Mouse (Mus musculus) heart, adult 2 months (tissue): Measurements from ENCODE around the gene Jag1. TPM values are rescaled to one million over a fixed set of nuclear protein-coding genes. Genes with fewer than 3 reads are reported as not detected.

ENCODE experiments used
- DNase-seq, 2 experiments: peaks; one replicate each; pipeline ENCODE4 v3.0.0; 2021
- H3K27ac ChIP-seq: fragments of 200-600 bp; 2 replicates; pipeline ENCODE4 v1.8.1; 2022
- H3K27me3 ChIP-seq: fragments of 200-500 bp; 2 replicates; pipeline ENCODE4 v1.6.1; 2012; ENCODE audit warnings: mild to moderate bottlenecking, low read length, inconsistent platforms, mixed read lengths; ENCODE audit not compliant: control insufficient read depth, insufficient read depth
- H3K36me3 ChIP-seq: fragments of 200-500 bp; 2 replicates; pipeline ENCODE4 v1.6.1; 2012; ENCODE audit warnings: low read length, inconsistent platforms; ENCODE audit not compliant: control insufficient read depth, insufficient read depth
- H3K4me1 ChIP-seq: fragments of 200-500 bp; 2 replicates; pipeline ENCODE4 v1.6.1; 2011; ENCODE audit warnings: low read length; ENCODE audit not compliant: control insufficient read depth, insufficient read depth
- H3K4me3 ChIP-seq: fragments of 200-600 bp; 2 replicates; pipeline ENCODE4 v1.8.1; 2022
- H3K79me2 ChIP-seq: fragments of 200-500 bp; replicated peaks from 2 replicates; pipeline ENCODE4 v1.6.1; 2012; ENCODE audit warnings: mild to moderate bottlenecking, inconsistent platforms, low read length, moderate library complexity, mixed read lengths; ENCODE audit not compliant: control insufficient read depth, insufficient read depth
- H3K9ac ChIP-seq: fragments of 200-500 bp; 2 replicates; pipeline ENCODE4 v1.6.1; 2012; ENCODE audit warnings: low read depth, mild to moderate bottlenecking, control low read depth, inconsistent platforms, low read length, mixed read lengths
- CTCF ChIP-seq: fragments of 200-600 bp; IDR thresholded peaks from 2 replicates; pipeline ENCODE4 v1.8.1; 2022; ENCODE audit warnings: antibody characterized with exemption, mild to moderate bottlenecking, moderate library complexity
- EP300 ChIP-seq: fragments of 200-500 bp; IDR thresholded peaks from 2 replicates; pipeline ENCODE4 v1.6.1; 2011; ENCODE audit warnings: low read depth, low read length, control low read depth; ENCODE audit not compliant: insufficient read depth
- POLR2A ChIP-seq: fragments of 200-500 bp; IDR thresholded peaks from 2 replicates; pipeline ENCODE4 v1.6.1; 2011; ENCODE audit warnings: mild to moderate bottlenecking, low read depth, low read length, control low read depth; ENCODE audit not compliant: insufficient read depth
- WGBS: fragments of 180-500 bp; shearing (Covaris S2); methylation state at CpG from one replicate; pipeline ENCODE4 v1.1.7; 2018; 5-methylcytosine and 5-hydroxymethylcytosine counted together
- intact Hi-C: fragments of 180-260 bp; cut with DNase I; formaldehyde crosslinking; loops from one replicate; pipeline ENCODE4 v1.15.1; 2025
- polyA plus RNA-seq: library from polyadenylated mRNA; depleted of rRNA; stranded (reverse); fragments of >200 nt; gene quantifications from 2 replicates; pipeline ENCODE4 v1.2.3, GENCODE M21; 2012; rRNA removed
- total RNA-seq, 2 experiments: library from RNA; stranded (reverse); gene quantifications; 2 replicates each; pipeline ENCODE4 v1.2.3; 2021

Jag1 gene
- total and polyA plus RNA-seq, 3 experiments: 4.2 to 10.4 (median 8.3) TPM

- WGBS: 54% methylated on average over 10 of the region's 10 CpGs
- Histone ChIP-seq H3K4me3 (no peak overlapping the region), H3K79me2 (no peaks in the 10 kb centered on the region), H3K9ac (no peak overlapping the region), H3K36me3 (peaks cover 6% of the 10 kb centered on the region), H3K27me3 (no peaks in the 10 kb centered on the region), H3K4me1 (peaks cover 2% of the 10 kb centered on the region), H3K27ac (peak overlapping the region; percentile 45; the same call in 1 of the 2 replicates)
- intact Hi-C loops: no loop called here
- DNase-seq: peak; percentile 44 to 68
- TF ChIP-seq CTCF (no peak), EP300 (no peak), POLR2A (0 out of 2 replicates have a peak, but pooled peaks have one; percentile 24)
These were observed 48.8 kb downstream of the Jag1 start for GRCm38 (mm10) chr2:137067479-137068110.

GRCm38 (mm10) chr2:137064513-137064912 lies 51.9 kb downstream of the Jag1 start:
- no peak overlapping the region for H3K27ac ChIP-seq
- H3K79me2 ChIP-seq: no peaks in the 10 kb centered on the region
- intact Hi-C loops: no loop called here
- H3K4me1 ChIP-seq: peaks cover 2% of the 10 kb centered on the region
- H3K27me3 ChIP-seq: no peaks in the 10 kb centered on the region
- WGBS: 67% methylated on average over 3 of the region's 3 CpGs
- TF ChIP-seq POLR2A: no peak
- no peak for TF ChIP-seq EP300
- TF ChIP-seq CTCF: no peak
- H3K36me3 ChIP-seq: peaks cover 6% of the 10 kb centered on the region
- no peak overlapping the region for H3K9ac ChIP-seq
- no peak overlapping the region for H3K4me3 ChIP-seq
- DNase-seq: no peak

GRCm38 (mm10) chr2:137063829-137064228 lies 52.6 kb downstream of the Jag1 start:
- 91% methylated on average over 1 of the region's 1 CpGs for WGBS
- no peak for TF ChIP-seq POLR2A
- no peak overlapping the region for H3K4me3 ChIP-seq
- no peaks in the 10 kb centered on the region for H3K79me2 ChIP-seq
- peaks cover 2% of the 10 kb centered on the region for H3K4me1 ChIP-seq
- H3K27ac ChIP-seq: no peak overlapping the region
- no peaks in the 10 kb centered on the region for H3K27me3 ChIP-seq
- intact Hi-C loops: no loop called here
- no peak for DNase-seq
- H3K36me3 ChIP-seq: peaks cover 6% of the 10 kb centered on the region
- H3K9ac ChIP-seq: no peak overlapping the region

GRCm38 (mm10) chr2:137049906-137050305 lies 66.5 kb downstream of the Jag1 start:
- Histone ChIP-seq H3K27me3 (no peaks in the 10 kb centered on the region), H3K79me2 (no peaks in the 10 kb centered on the region), H3K36me3 (no peaks in the 10 kb centered on the region), H3K27ac (no peak overlapping the region), H3K4me3 (no peak overlapping the region), H3K9ac (no peak overlapping the region), H3K4me1 (peaks cover 2% of the 10 kb centered on the region)
- DNase-seq: peak in 1 of 2 experiments; percentile 25
- TF ChIP-seq CTCF: peak; percentile 44
- TF ChIP-seq POLR2A: no peak
- WGBS: 50% methylated on average over 1 of the region's 1 CpGs
- intact Hi-C loops: loop anchor here (10.0 kb wide), 1 partner anchor 55 kb away; no protein-coding TSS in a partner anchor

GRCm38 (mm10) chr2:137049367-137049766 lies 67.1 kb downstream of the Jag1 start:
- no peak for TF ChIP-seq POLR2A
- no peak for TF ChIP-seq EP300
- no peaks in the 10 kb centered on the region for H3K79me2 ChIP-seq
- H3K27me3 ChIP-seq: no peaks in the 10 kb centered on the region
- H3K9ac ChIP-seq: no peak overlapping the region
- H3K4me3 ChIP-seq: no peak overlapping the region
- intact Hi-C loops: no loop called here
- 65% methylated on average over 2 of the region's 2 CpGs for WGBS
- H3K27ac ChIP-seq: peak overlapping the region; percentile 29
- peak in 1 of 2 experiments; percentile 32 for DNase-seq
- peaks cover 2% of the 10 kb centered on the region for H3K4me1 ChIP-seq
- no peaks in the 10 kb centered on the region for H3K36me3 ChIP-seq

GRCm38 (mm10) chr2:137044122-137044521 lies 72.3 kb downstream of the Jag1 start:
- H3K27me3 ChIP-seq: no peaks in the 10 kb centered on the region
- no peak for TF ChIP-seq CTCF
- no peak for TF ChIP-seq EP300
- TF ChIP-seq POLR2A: no peak
- H3K79me2 ChIP-seq: no peaks in the 10 kb centered on the region
- 84% methylated on average over 2 of the region's 2 CpGs for WGBS
- H3K4me1 ChIP-seq: no peaks in the 10 kb centered on the region; the same call in 1 of the 2 replicates
- no peak overlapping the region for H3K9ac ChIP-seq
- no peak overlapping the region for H3K27ac ChIP-seq
- intact Hi-C loops: no loop called here
- no peak for DNase-seq
- no peaks in the 10 kb centered on the region for H3K36me3 ChIP-seq
- H3K4me3 ChIP-seq: no peak overlapping the region

Other genes with a start within 250 kb of the Jag1 start
- gene AL731706.2, start 231.0 kb downstream of the Jag1 start, total RNA-seq: 10 to 100 TPM; 23.8 to 24.4 TPM
- not detected in 2 replicates for gene AL731706.2, start 231.0 kb downstream of the Jag1 start, polyA plus RNA-seq
- 1 to 10 TPM; 1.3 to 1.4 TPM for gene Slx4ip, start 225.4 kb downstream of the Jag1 start, total RNA-seq
- gene Slx4ip, start 225.4 kb downstream of the Jag1 start, polyA plus RNA-seq: 0.39 and 0.67 TPM in 2 replicates
- gene AL731706.1, start 225.3 kb downstream of the Jag1 start, total RNA-seq: 10 to 100 TPM; 32.1 to 36.0 TPM
- 25.2 and 47.1 TPM in 2 replicates for gene AL731706.1, start 225.3 kb downstream of the Jag1 start, polyA plus RNA-seq
- gene Mkks, start 225.3 kb downstream of the Jag1 start, total RNA-seq: 10 to 100 TPM; 29.4 to 44.1 TPM
- gene Mkks, start 225.3 kb downstream of the Jag1 start, polyA plus RNA-seq: 9.3 and 20.0 TPM in 2 replicates